Comparison of ENCODE assay signal across 8 mouse cellular contexts in genomic region chr11:52361287-52361921, GRCm38 (mm10). TPM values are rescaled to one million over a fixed set of nuclear protein-coding genes. Genes with fewer than 3 reads are reported as not detected.
DNase-seq lines count a peak whose midpoint lies in the region; ATAC-seq and TF ChIP-seq lines count a peak whose summit lies in the region.

No protein-coding gene starts in this region.

- no peaks in the 10 kb centered on the region for H3K9me3 ChIP-seq in forebrain, embryonic 14.5 days (replicated peaks; ENCODE audit: control insufficient read depth, low read length)
- H3K9me3 ChIP-seq in midbrain, postnatal 0 days (ENCODE audit: low read length), result no peaks in the 10 kb centered on the region

- peak overlapping the region; percentile 97 for H3K9ac ChIP-seq in forebrain, embryonic 14.5 days (ENCODE audit: low read length)
- H3K9ac ChIP-seq in liver, adult 2 months (ENCODE audit: low read depth, low read length), result peak overlapping the region; percentile 98
- peak overlapping the region; percentile 99 for H3K9ac ChIP-seq in midbrain, postnatal 0 days (replicated peaks; ENCODE audit: low read length, poor library complexity, severe bottlenecking)

- under 1% methylated on average over 39 of the region's 47 CpGs for whole genome bisulfite sequencing in forebrain, embryonic 14.5 days
- WGBS in liver, adult 2 months, result under 1% methylated on average over 46 of the region's 47 CpGs
- under 1% methylated on average over 44 of the region's 47 CpGs for WGBS in midbrain, postnatal 0 days

- TF ChIP-seq POLR2A in liver, adult 2 months (IDR thresholded peaks at IDR 0.05; ENCODE audit: extremely low read depth, insufficient read depth, low read length), result no peak

- TF ChIP-seq CTCF in liver, adult 2 months (IDR thresholded peaks at IDR 0.05; ENCODE audit: low read depth, low read length), result 0 out of 2 replicates have a peak, but pooled peaks have one; percentile 1
- TF ChIP-seq CTCF in midbrain, postnatal 0 days (IDR thresholded peaks at IDR 0.05), result no peak; the same call in 1 of the 2 replicates

- no peaks in the 10 kb centered on the region for H3K36me3 ChIP-seq in forebrain, embryonic 14.5 days (ENCODE audit: control insufficient read depth, insufficient read depth, low read length)
- no peaks in the 10 kb centered on the region for H3K36me3 ChIP-seq in liver, adult 2 months (ENCODE audit: control insufficient read depth, insufficient read depth, low read length)
- no peaks in the 10 kb centered on the region for H3K36me3 ChIP-seq in midbrain, postnatal 0 days (ENCODE audit: insufficient read depth, low read length)

- peak overlapping the region; percentile 84 for H3K27ac ChIP-seq in forebrain, embryonic 14.5 days (ENCODE audit: low read depth, low read length)
- peak overlapping the region; percentile 97 for H3K27ac ChIP-seq in liver, adult 2 months (replicated peaks; ENCODE audit: insufficient read depth, low read depth, low read length)
- H3K27ac ChIP-seq in midbrain, postnatal 0 days (ENCODE audit: low read depth, low read length), result peak overlapping the region; percentile 96

- H3K27me3 ChIP-seq in forebrain, embryonic 14.5 days (replicated peaks; ENCODE audit: control insufficient read depth, insufficient read depth, low read length), result no peaks in the 10 kb centered on the region
- H3K27me3 ChIP-seq in liver, adult 2 months (ENCODE audit: control insufficient read depth, insufficient read depth, low read length), result no peaks in the 10 kb centered on the region
- no peaks in the 10 kb centered on the region for H3K27me3 ChIP-seq in midbrain, postnatal 0 days (ENCODE audit: insufficient read depth, low read length)

- H3K4me2 ChIP-seq in forebrain, embryonic 14.5 days (ENCODE audit: low read length), result peak overlapping the region; percentile 94
- H3K4me2 ChIP-seq in midbrain, postnatal 0 days (ENCODE audit: low read depth, low read length, poor library complexity, severe bottlenecking), result peak overlapping the region; percentile 94

- peak; percentile 44 for ATAC-seq in forebrain, embryonic 14.5 days
- ATAC-seq in inflammation-experienced regulatory T-cells, adult 6 months, result peak; percentile 14
- peak; percentile 25 for ATAC-seq in midbrain, postnatal 0 days (ENCODE audit: low FRiP score)

- H3K4me3 ChIP-seq in forebrain, embryonic 14.5 days (ENCODE audit: low read depth, low read length), result peak overlapping the region; percentile 85
- peak overlapping the region; percentile 80 for H3K4me3 ChIP-seq in liver, adult 2 months (ENCODE audit: insufficient read depth, low read depth, low read length)
- peak overlapping the region; percentile 80 for H3K4me3 ChIP-seq in midbrain, postnatal 0 days (ENCODE audit: low read depth, low read length)

- peak; percentile 56 to 73 for DNase-seq in heart, adult 18-20 months
- no peak for DNase-seq in heart, adult 8-10 months (ENCODE audit: low spot score)
- DNase-seq in adrenal gland, adult 8-10 months, result peak; percentile 54
- DNase-seq in forebrain, embryonic 14.5 days (ENCODE audit: low spot score), result no peak
- peak; percentile 66 for DNase-seq in liver, adult 2 months (ENCODE audit: extremely low read depth, low read depth, low spot score)
- peak; percentile 46 for DNase-seq in midbrain, postnatal 0 days (ENCODE audit: low spot score)
- no peak for DNase-seq in thymus, postnatal 10 days (ENCODE audit: low spot score in 2 of 2)

- peaks cover 15% of the 10 kb centered on the region for H3K4me1 ChIP-seq in forebrain, embryonic 14.5 days (ENCODE audit: control insufficient read depth, insufficient read depth, low read length)
- H3K4me1 ChIP-seq in liver, adult 2 months (ENCODE audit: control insufficient read depth, insufficient read depth, low read length), result peaks cover 41% of the 10 kb centered on the region
- peaks cover 20% of the 10 kb centered on the region for H3K4me1 ChIP-seq in midbrain, postnatal 0 days (ENCODE audit: insufficient read depth, low read length)

- peaks cover 34% of the 10 kb centered on the region for H3K79me2 ChIP-seq in liver, adult 2 months (ENCODE audit: control insufficient read depth, insufficient read depth, low read length)

RNA-seq across cellular contexts. Expression of gene Vdac1, which starts 0.7 kb away (rescaled TPM):
- 1,000 to 10,000 TPM; 1,073 to 1,213 TPM for total RNA-seq in heart, adult 18-20 months (2021)
- 1,000 to 10,000 TPM; 1,103 to 1,162 (median 1,146) TPM for total RNA-seq in heart, adult 8-10 months (2022)
- total RNA-seq in adrenal gland, adult 8-10 months (2022), result 100 to 1,000 TPM; 419 to 502 (median 469) TPM
- 250 and 280 TPM in 2 replicates for polyA plus RNA-seq in forebrain, embryonic 14.5 days (2014; fragmentation: Nextera tagmentation; extraction: Ambion mirVana)
- polyA plus RNA-seq in inflammation-experienced regulatory T-cells, adult 6 months (2017; shearing (Covaris generic)), result 100 to 1,000 TPM in 1 of 3 experiments, 10 to 100 TPM in 2; 67.6 to 143 (median 84.9) TPM
- 213 and 220 TPM in 2 replicates for total RNA-seq in liver, adult 2 months (2014; rRNA removed)
- 71.7 and 75.9 TPM in 2 replicates for polyA plus RNA-seq in liver, adult 2 months (2012; rRNA removed)
- total RNA-seq in midbrain, postnatal 0 days (2014; rRNA removed), result 337 and 343 TPM in 2 replicates
- polyA plus RNA-seq in midbrain, postnatal 0 days (2015; fragmentation: Nextera tagmentation; extraction: Ambion mirVana), result 412 and 433 TPM in 2 replicates

RNA-seq across cellular contexts. Expression of gene 9530068E07Rik, which starts 34.8 kb away (rescaled TPM):
- 10 to 100 TPM; 69.2 to 74.4 TPM for total RNA-seq in heart, adult 18-20 months (2021)
- 10 to 100 TPM; 69.8 to 70.9 (median 70.0) TPM for total RNA-seq in heart, adult 8-10 months (2022)
- 100 to 1,000 TPM; 147 to 165 (median 157) TPM for total RNA-seq in adrenal gland, adult 8-10 months (2022)
- 124 and 125 TPM in 2 replicates for polyA plus RNA-seq in forebrain, embryonic 14.5 days (2014; fragmentation: Nextera tagmentation; extraction: Ambion mirVana)
- polyA plus RNA-seq in inflammation-experienced regulatory T-cells, adult 6 months (2017; shearing (Covaris generic)), result 10 to 100 TPM; 36.1 to 45.4 (median 44.5) TPM
- total RNA-seq in liver, adult 2 months (2014; rRNA removed), result 110 and 121 TPM in 2 replicates
- polyA plus RNA-seq in liver, adult 2 months (2012; rRNA removed), result 111 and 123 TPM in 2 replicates
- 125 and 127 TPM in 2 replicates for total RNA-seq in midbrain, postnatal 0 days (2014; rRNA removed)
- polyA plus RNA-seq in midbrain, postnatal 0 days (2015; fragmentation: Nextera tagmentation; extraction: Ambion mirVana), result 133 and 134 TPM in 2 replicates

Comparison
In these comparisons a context has a peak if more than half of its experiments do, and no peak if none do; other contexts are left out.
1. DNase-seq: peak in heart, adult 18-20 months (2 of 2), adrenal gland, adult 8-10 months (single experiment), liver, adult 2 months (single experiment) and midbrain, postnatal 0 days (single experiment); none in heart, adult 8-10 months (single experiment), forebrain, embryonic 14.5 days (single experiment) and thymus, postnatal 10 days (0 of 2).
2. Peak in every context shown above with its lines, with median percentiles within 50 percentile points of each other: ATAC-seq, H3K27ac ChIP-seq, H3K4me3 ChIP-seq and H3K9ac ChIP-seq.